Mouse (Mus musculus): ENCODE data around the gene Stx4a.

- no peak for TF ChIP-seq POLR2A (IDR thresholded peaks at IDR 0.05; ENCODE audit: insufficient read depth, low read length)
- TF ChIP-seq EP300 (IDR thresholded peaks at IDR 0.05; ENCODE audit: insufficient read depth, low read depth, low read length) = no peak
- TF ChIP-seq CTCF (IDR thresholded peaks at IDR 0.05; ENCODE audit: low read depth, low read length) = no peak
Measured at GRCm38 (mm10) chr7:127798591-127798990, 25.5 kb upstream of the Stx4a start.
